Mouse (Mus musculus) hindbrain, embryonic 11.5 days (tissue): Measurements from ENCODE around the gene Fbxl3. TPM values are rescaled to one million over a fixed set of nuclear protein-coding genes. Genes with fewer than 3 reads are reported as not detected.
A peak's percentile ranks its signal among the peaks of the same experiment; 100 is the strongest.

Experiments used
- ATAC-seq: fragments of 200-750 bp; cut with Nextera tagmentation; 2 replicates; pipeline ENCODE4 v1.8.0; 2017; ENCODE audit warnings: mild to moderate bottlenecking, moderate TSS enrichment, moderate library complexity; ENCODE audit not compliant: low FRiP score
- DNase-seq: peaks from one replicate; pipeline ENCODE4 v3.0.0-alpha.2; 2015; ENCODE audit warnings: low spot score
- H3K27ac ChIP-seq: fragments of 300-500 bp; sonication (generic); 2 replicates; pipeline ENCODE4 v1.5.1; 2014; ENCODE audit warnings: mild to moderate bottlenecking, low read depth, low read length
- H3K27me3 ChIP-seq: fragments of 300-500 bp; sonication (generic); 2 replicates; pipeline ENCODE4 v1.6.1; 2014; ENCODE audit warnings: mild to moderate bottlenecking, low read length, moderate library complexity, mixed read lengths; ENCODE audit not compliant: control insufficient read depth, insufficient read depth
- H3K36me3 ChIP-seq: fragments of 300-500 bp; sonication (generic); 2 replicates; pipeline ENCODE4 v1.6.1; 2014; ENCODE audit warnings: mild to moderate bottlenecking, low read length, moderate library complexity, mixed read lengths; ENCODE audit not compliant: control insufficient read depth, insufficient read depth
- H3K4me1 ChIP-seq: fragments of 300-500 bp; sonication (generic); replicated peaks from 2 replicates; pipeline ENCODE4 v1.6.1; 2014; ENCODE audit warnings: low read length, mixed read lengths; ENCODE audit not compliant: control insufficient read depth, insufficient read depth
- H3K4me2 ChIP-seq: fragments of 300-500 bp; sonication (generic); replicated peaks from 2 replicates; pipeline ENCODE4 v1.6.1; 2014; ENCODE audit warnings: mild to moderate bottlenecking, low read depth, low read length
- H3K4me3 ChIP-seq: fragments of 300-500 bp; sonication (generic); 2 replicates; pipeline ENCODE4 v1.5.1; 2014; ENCODE audit warnings: low read depth, low read length
- H3K9ac ChIP-seq: fragments of 300-500 bp; sonication (generic); 2 replicates; pipeline ENCODE4 v1.6.1; 2014; ENCODE audit warnings: low read depth, low read length
- H3K9me3 ChIP-seq: fragments of 300-500 bp; sonication (generic); 2 replicates; pipeline ENCODE4 v1.6.1; 2016; ENCODE audit warnings: low read length; ENCODE audit not compliant: control insufficient read depth
- whole genome bisulfite sequencing: fragments of 180-500 bp; shearing (Covaris S2); extraction: QIAGEN DNeasy Blood & Tissue Kit; methylation state at CpG from one replicate; pipeline ENCODE4 v1.1.7; 2014; 5-methylcytosine and 5-hydroxymethylcytosine counted together
- polyA plus RNA-seq: library from polyadenylated mRNA; unstranded; fragments of >200 nt; fragmentation: Nextera tagmentation; extraction: Ambion mirVana; gene quantifications from 2 replicates; pipeline ENCODE4 v1.2.1, GENCODE M21; 2014

Gene Fbxl3
- polyA plus RNA-seq, 1 experiment from 2014 or later = 30.9 TPM

- no peak overlapping the region for H3K4me2 ChIP-seq
- H3K9me3 ChIP-seq = no peaks in the 10 kb centered on the region
- ATAC-seq (no peak), DNase-seq (no peak)
- H3K4me1 ChIP-seq = no peaks in the 10 kb centered on the region
- H3K9ac ChIP-seq = no peak overlapping the region
- no peak overlapping the region for H3K4me3 ChIP-seq
- WGBS = 95% methylated on average over 9 of the region's 9 CpGs
- 0 out of 2 replicates have a peak, but pooled peaks cover 2% of the 10 kb centered on the region for H3K36me3 ChIP-seq
- H3K27me3 ChIP-seq = no peaks in the 10 kb centered on the region
- H3K27ac ChIP-seq = no peak overlapping the region
These were observed 21.9 kb downstream of the Fbxl3 start for GRCm38 (mm10) chr14:103077272-103078005.

DNA sequence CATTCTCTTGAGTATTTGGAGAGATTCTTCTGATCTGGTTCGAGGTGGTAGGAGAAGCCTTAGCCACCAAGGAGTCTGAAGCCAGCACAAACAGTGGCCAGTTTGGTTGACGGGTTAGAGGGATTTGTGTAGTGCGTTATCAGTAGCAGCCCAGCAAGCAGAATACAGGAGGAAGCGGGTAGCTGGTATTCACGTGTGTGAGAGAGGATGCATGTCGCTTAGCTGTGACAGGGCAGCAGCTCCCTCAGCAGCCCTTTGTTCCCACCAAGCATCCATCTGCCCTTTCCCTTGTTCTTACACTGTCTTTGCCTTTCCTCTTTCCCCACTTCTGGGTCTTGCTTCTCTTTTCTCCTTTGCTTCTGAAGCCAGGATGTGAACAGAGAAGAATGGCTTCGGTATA lies 24.2 kb downstream of the Fbxl3 start:
- DNase-seq = no peak
- H3K4me3 ChIP-seq = no peak overlapping the region
- no peak overlapping the region for H3K9ac ChIP-seq
- H3K4me2 ChIP-seq = no peak overlapping the region
- no peaks in the 10 kb centered on the region for H3K9me3 ChIP-seq
- no peaks in the 10 kb centered on the region for H3K27me3 ChIP-seq
- ATAC-seq = no peak
- H3K4me1 ChIP-seq = no peaks in the 10 kb centered on the region
- 67% methylated on average over 7 of the region's 7 CpGs for WGBS
- no peak overlapping the region for H3K27ac ChIP-seq
- 0 out of 2 replicates have a peak, but pooled peaks cover 2% of the 10 kb centered on the region for H3K36me3 ChIP-seq

GRCm38 (mm10) chr14:103073825-103074224 lies 25.5 kb downstream of the Fbxl3 start:
- no peak overlapping the region for H3K27ac ChIP-seq
- ATAC-seq (no peak), DNase-seq (no peak)
- 0 out of 2 replicates have a peak, but pooled peaks cover 2% of the 10 kb centered on the region for H3K36me3 ChIP-seq
- H3K4me1 ChIP-seq = no peaks in the 10 kb centered on the region
- H3K9ac ChIP-seq = no peak overlapping the region
- H3K4me3 ChIP-seq = no peak overlapping the region
- H3K4me2 ChIP-seq = no peak overlapping the region
- WGBS = 84% methylated on average over 8 of the region's 8 CpGs
- no peaks in the 10 kb centered on the region for H3K27me3 ChIP-seq
- H3K9me3 ChIP-seq = no peaks in the 10 kb centered on the region

- Histone ChIP-seq H3K27ac (no peak overlapping the region), H3K4me3 (no peak overlapping the region), H3K9me3 (no peaks in the 10 kb centered on the region), H3K4me1 (no peaks in the 10 kb centered on the region), H3K4me2 (no peak overlapping the region), H3K36me3 (0 out of 2 replicates have a peak, but pooled peaks cover 2% of the 10 kb centered on the region), H3K27me3 (no peaks in the 10 kb centered on the region), H3K9ac (no peak overlapping the region)
- WGBS = 91% methylated on average over 4 of the region's 4 CpGs
- no peak for DNase-seq
- no peak for ATAC-seq
These were observed 26.6 kb downstream of the Fbxl3 start for GRCm38 (mm10) chr14:103072731-103073130.

DNA sequence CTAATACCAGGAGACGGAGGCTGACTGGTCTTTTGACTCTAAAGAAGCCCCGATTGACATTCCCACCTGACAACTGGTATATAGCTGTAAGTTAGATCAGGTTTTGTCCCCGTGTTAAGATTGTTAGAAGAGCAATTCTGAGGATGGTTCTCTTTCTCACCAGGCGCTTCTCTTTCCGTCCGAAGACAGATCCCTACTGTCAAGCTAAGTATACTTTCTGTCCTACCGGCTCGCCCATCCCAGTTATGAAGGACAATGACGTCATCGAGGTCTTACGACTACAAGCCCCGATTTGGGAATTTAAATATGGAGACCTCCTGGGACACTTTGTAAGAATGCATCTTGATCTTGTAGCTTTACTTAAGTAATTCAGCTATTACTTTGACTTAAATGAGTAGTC lies 27.9 kb downstream of the Fbxl3 start:
- Histone ChIP-seq H3K4me2 (no peak overlapping the region), H3K36me3 (no peaks in the 10 kb centered on the region), H3K27me3 (no peaks in the 10 kb centered on the region), H3K4me1 (no peaks in the 10 kb centered on the region), H3K9ac (no peak overlapping the region), H3K4me3 (no peak overlapping the region), H3K9me3 (no peaks in the 10 kb centered on the region), H3K27ac (no peak overlapping the region)
- no peak for ATAC-seq
- DNase-seq = no peak
- 89% methylated on average over 12 of the region's 12 CpGs for WGBS

- DNase-seq (no peak), ATAC-seq (no peak)
- no peaks in the 10 kb centered on the region for H3K4me1 ChIP-seq
- H3K4me3 ChIP-seq = peak overlapping the region; percentile 65
- no peaks in the 10 kb centered on the region for H3K9me3 ChIP-seq
- WGBS = 5% methylated on average over 10 of the region's 10 CpGs
- peak overlapping the region; percentile 46 for H3K4me2 ChIP-seq
- H3K27me3 ChIP-seq = no peaks in the 10 kb centered on the region
- peak overlapping the region; percentile 77; the same call in 1 of the 2 replicates for H3K9ac ChIP-seq
- no peak overlapping the region for H3K27ac ChIP-seq
- H3K36me3 ChIP-seq = no peaks in the 10 kb centered on the region
These were observed 28.6 kb downstream of the Fbxl3 start for GRCm38 (mm10) chr14:103070790-103071189.

DNA sequence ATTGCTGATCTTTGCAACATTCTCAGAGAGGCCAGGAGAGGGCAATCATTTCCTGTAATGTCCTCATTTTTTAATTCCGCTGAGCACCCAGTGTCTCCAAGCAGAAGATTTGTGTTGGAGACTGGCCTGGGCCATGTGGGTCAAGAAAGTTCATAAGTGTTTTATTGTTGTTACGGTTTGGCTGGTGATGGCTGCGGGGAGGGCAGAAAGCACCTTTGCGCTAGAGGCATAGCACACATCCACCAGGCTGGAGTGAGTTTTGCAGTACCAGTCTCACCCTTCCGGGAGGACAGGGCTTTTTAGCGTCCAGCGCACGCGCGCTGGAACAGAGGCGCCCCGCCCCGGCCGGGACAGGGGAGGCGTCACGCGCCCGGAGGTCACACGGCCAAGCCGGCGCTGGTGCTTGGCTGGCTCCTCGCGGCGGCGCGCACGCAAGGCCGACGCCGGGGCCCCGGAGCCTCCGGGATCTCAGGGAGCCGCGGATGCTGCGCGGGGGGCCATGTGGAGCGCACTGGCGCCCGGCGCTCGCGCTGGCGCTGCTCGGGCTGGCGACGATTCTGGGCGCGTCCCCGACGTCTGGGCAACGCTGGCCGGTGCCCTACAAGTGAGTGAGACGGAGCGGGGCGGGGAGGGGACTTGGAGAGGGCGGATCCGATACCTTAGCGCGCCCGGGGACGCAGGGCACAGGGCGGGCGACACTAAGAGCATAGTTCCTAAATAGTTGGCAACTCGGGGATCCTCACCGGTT lies 29.3 kb downstream of the Fbxl3 start, which contains the start of gene Cln5:
Gene Cln5 (plus strand): TSS at position 353 of the 748 bp plus-strand sequence.
- ATAC-seq = peak; percentile 97
- H3K9me3 ChIP-seq = no peaks in the 10 kb centered on the region
- H3K27me3 ChIP-seq = no peaks in the 10 kb centered on the region
- peak within 1 kb of the TSS; percentile 81 for H3K27ac ChIP-seq
- no peaks in the 10 kb centered on the region for H3K36me3 ChIP-seq
- H3K4me1 ChIP-seq = no peaks in the 10 kb centered on the region
- peak within 1 kb of the TSS; percentile 77 for H3K9ac ChIP-seq
- DNase-seq = peak; percentile 97
- H3K4me3 ChIP-seq = peak within 1 kb of the TSS; percentile 65
- WGBS = under 1% methylated on average over 47 of the region's 65 CpGs
- peak within 1 kb of the TSS; percentile 46 for H3K4me2 ChIP-seq

GRCm38 (mm10) chr14:103069465-103069863 lies 29.9 kb downstream of the Fbxl3 start:
- DNase-seq (no peak), ATAC-seq (no peak; the same call in 1 of the 2 replicates)
- WGBS = 20% methylated on average over 12 of the region's 12 CpGs
- Histone ChIP-seq H3K27me3 (no peaks in the 10 kb centered on the region), H3K4me3 (peak overlapping the region; percentile 65), H3K4me2 (peak overlapping the region; percentile 46), H3K9ac (peak overlapping the region; percentile 62), H3K9me3 (no peaks in the 10 kb centered on the region), H3K27ac (peak overlapping the region; percentile 81), H3K4me1 (no peaks in the 10 kb centered on the region), H3K36me3 (no peaks in the 10 kb centered on the region)
